Mouse (Mus musculus) kidney, adult 2 months (tissue): ENCODE data around the gene Txndc9. TPM values are rescaled to one million over a fixed set of nuclear protein-coding genes. Genes with fewer than 3 reads are reported as not detected.
"Not testable (repeated sequence)": the region's sequence is repeated elsewhere in the genome, so short reads cannot be mapped to it uniquely, and the experiment has no call there.

Source experiments
- DNase-seq: peaks from one replicate; pipeline ENCODE4 v3.0.0; 2021
- H3K27ac ChIP-seq: fragments of 200-500 bp; 2 replicates; pipeline ENCODE4 v1.5.1; 2012; ENCODE audit warnings: low read depth, low read length, control low read depth, inconsistent platforms; ENCODE audit not compliant: insufficient read depth
- H3K27me3 ChIP-seq: fragments of 200-500 bp; replicated peaks from 2 replicates; pipeline ENCODE4 v1.6.1; 2012; ENCODE audit warnings: mild to moderate bottlenecking, moderate library complexity, low read length, inconsistent platforms; ENCODE audit not compliant: control insufficient read depth, insufficient read depth
- H3K36me3 ChIP-seq: fragments of 200-500 bp; 2 replicates; pipeline ENCODE4 v1.6.1; 2012; ENCODE audit warnings: mild to moderate bottlenecking, moderate library complexity, low read length, inconsistent platforms; ENCODE audit not compliant: control insufficient read depth, insufficient read depth
- H3K4me1 ChIP-seq: fragments of 200-500 bp; 2 replicates; pipeline ENCODE4 v1.6.1; 2011; ENCODE audit warnings: low read length; ENCODE audit not compliant: control insufficient read depth, insufficient read depth
- H3K4me3 ChIP-seq: fragments of 200-500 bp; 2 replicates; pipeline ENCODE4 v1.5.1; 2011; ENCODE audit warnings: mild to moderate bottlenecking, low read depth, low read length, control low read depth; ENCODE audit not compliant: insufficient read depth
- CTCF ChIP-seq: fragments of 200-500 bp; conservative IDR thresholded peaks from 2 replicates; pipeline ENCODE4 v1.5.1; 2011; ENCODE audit warnings: low read depth, mild to moderate bottlenecking, control low read depth, low read length, moderate library complexity, mixed read lengths; ENCODE audit not compliant: insufficient read depth, insufficient read length
- POLR2A ChIP-seq: fragments of 200-500 bp; IDR thresholded peaks from one replicate; pipeline ENCODE4 v1.6.1; 2011; ENCODE audit warnings: low read depth, low read length, control low read depth
- WGBS: fragments of 180-500 bp; shearing (Covaris S2); methylation state at CpG from one replicate; pipeline ENCODE4 v1.1.7; 2018; 5-methylcytosine and 5-hydroxymethylcytosine counted together
- polyA plus RNA-seq: library from polyadenylated mRNA; depleted of rRNA; stranded (reverse); fragments of >200 nt; gene quantifications from 2 replicates; pipeline ENCODE4 v1.2.3, GENCODE M21; 2012

Gene Txndc9
- polyA plus RNA-seq, 1 experiment = 13.1 TPM

DNA sequence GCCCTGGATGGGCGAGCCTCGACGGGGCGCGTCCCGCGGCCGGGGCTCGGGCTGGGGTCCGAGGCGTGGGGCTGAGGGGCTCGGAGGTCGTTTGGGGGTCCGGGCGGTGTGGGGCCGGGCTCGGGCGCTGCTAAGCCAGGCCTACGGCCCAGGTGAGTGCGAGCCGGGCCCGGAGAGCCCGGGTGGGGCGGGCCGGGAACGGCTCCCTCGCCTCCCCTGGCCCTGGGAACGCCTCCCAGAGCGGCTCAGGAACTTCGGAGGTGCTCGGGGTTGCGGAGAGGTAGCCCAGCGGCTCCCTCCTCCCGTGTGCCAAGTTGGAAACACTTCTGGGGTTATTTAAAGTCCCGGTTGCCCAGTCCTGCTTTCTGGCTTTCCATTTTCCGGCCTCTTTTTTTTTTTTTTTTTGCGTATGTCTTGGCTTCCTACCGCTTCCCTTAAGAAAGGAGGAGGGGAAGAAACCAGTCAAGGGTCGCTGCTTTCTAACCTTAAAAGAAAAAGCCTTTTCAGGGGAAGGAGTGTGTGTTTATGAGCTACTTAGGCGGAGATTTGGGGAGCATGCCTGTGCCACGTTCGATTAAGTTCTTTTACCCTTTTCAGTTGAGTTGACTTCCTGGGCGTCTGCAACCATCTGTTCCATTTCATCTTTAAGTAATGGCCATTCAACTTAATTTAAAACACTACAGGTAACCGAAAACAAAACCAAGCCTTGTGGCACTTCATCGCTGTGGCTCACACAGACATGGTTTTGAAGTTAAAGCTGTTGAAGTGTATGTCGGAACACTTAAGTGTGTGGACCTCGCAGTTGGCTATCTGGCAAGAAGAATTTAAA is 892 bp upstream of the Txndc9 start:
- 2% methylated on average over 47 of the region's 47 CpGs for WGBS
- peak overlapping the region; percentile 93 for H3K4me3 ChIP-seq
- peaks cover 3% of the 10 kb centered on the region; the same call in 1 of the 2 replicates for H3K4me1 ChIP-seq
- no peaks in the 10 kb centered on the region for H3K27me3 ChIP-seq
- peak; percentile 37 for DNase-seq
- H3K27ac ChIP-seq = 0 out of 2 replicates have a peak overlapping the region, but pooled peaks have one; percentile 30
- peaks cover 2% of the 10 kb centered on the region; the same call in 1 of the 2 replicates for H3K36me3 ChIP-seq
- no peak for TF ChIP-seq CTCF

DNA sequence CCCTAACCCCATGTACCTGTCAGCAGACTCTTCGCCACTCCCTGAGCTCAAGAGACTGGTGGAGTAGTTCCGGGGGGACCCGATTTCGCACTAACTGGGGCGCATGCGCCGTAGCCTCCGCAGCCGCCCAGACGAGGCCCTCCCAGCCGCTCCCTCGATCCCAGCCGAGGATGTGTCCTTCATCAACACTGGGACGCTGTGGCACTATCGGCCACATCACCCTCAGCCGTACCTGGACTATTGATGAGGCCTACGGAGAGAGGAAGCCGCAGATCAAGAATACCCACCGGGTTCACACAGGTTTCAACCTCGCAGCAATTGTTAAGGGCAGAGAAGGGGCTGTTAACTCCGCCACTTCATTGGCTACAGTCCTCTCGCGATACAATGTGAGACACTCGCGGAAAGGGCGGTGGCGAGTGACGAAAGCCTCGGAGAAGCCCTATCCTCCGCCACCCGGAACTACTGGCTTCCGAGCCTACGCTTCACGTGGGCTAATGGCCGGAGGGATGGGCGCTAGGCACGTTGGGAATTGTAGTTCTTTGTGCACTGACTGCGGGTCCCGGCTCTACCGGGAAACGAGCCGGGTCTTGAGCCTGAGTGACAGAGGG is 712 bp downstream of the Txndc9 start:
- peaks cover 2% of the 10 kb centered on the region; the same call in 1 of the 2 replicates for H3K36me3 ChIP-seq
- WGBS = 1% methylated on average over 42 of the region's 42 CpGs
- peak; percentile 100 for DNase-seq
- H3K4me3 ChIP-seq = peak overlapping the region; percentile 93
- TF ChIP-seq POLR2A = no peak
- TF ChIP-seq CTCF = no peak
- H3K27ac ChIP-seq = peak overlapping the region; percentile 94
- H3K27me3 ChIP-seq = no peaks in the 10 kb centered on the region
- H3K4me1 ChIP-seq = peaks cover 3% of the 10 kb centered on the region; the same call in 1 of the 2 replicates

DNA sequence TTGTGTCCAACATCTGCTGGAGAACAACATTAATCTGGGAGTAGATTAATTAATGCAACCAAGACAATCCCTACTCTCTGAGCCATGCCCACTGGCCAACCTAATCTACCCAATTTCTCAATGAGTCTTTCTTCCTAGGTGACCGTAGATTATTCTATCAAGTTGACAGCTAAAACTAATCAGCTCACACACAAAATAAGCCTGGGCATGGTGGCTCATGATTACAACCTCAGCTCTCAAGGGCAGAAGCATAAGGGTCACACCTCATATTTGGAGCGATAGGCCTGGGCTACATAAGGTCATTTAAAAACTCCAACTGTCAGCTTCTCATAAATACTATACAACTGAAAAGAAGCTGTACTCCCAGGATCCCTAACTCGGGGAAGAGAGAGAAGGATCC is 1.5 kb downstream of the Txndc9 start:
- no peak overlapping the region for H3K27ac ChIP-seq
- peak overlapping the region; percentile 67 for H3K4me3 ChIP-seq
- H3K36me3 ChIP-seq = peaks cover 4% of the 10 kb centered on the region; the same call in 1 of the 2 replicates
- DNase-seq = no peak
- peaks cover 3% of the 10 kb centered on the region; the same call in 1 of the 2 replicates for H3K4me1 ChIP-seq
- TF ChIP-seq POLR2A = no peak
- no peak for TF ChIP-seq CTCF
- WGBS = 38% methylated on average over 3 of the region's 3 CpGs
- no peaks in the 10 kb centered on the region for H3K27me3 ChIP-seq

DNA sequence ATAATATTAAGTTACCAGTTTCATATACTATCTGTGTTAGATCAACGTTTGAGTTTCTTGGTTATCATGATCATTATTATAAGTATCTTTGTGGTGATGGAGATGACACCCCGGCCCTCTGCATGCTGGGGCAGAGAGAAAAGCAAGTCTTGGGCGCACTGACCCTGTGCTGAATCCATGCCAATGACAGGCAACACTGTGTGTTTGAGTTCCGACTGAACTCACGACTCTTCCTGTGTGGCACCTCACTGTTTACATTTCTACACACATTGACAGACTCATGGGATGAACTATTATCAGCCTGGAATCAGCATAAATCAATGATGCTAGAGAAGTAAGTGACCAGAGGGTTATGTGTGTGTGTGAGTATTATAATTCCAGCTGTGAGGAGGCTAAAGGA is 9.8 kb downstream of the Txndc9 start:
- Histone ChIP-seq H3K27ac (no peak overlapping the region), H3K27me3 (no peaks in the 10 kb centered on the region), H3K4me3 (no peak overlapping the region), H3K36me3 (peaks cover 7% of the 10 kb centered on the region; the same call in 1 of the 2 replicates), H3K4me1 (no peaks in the 10 kb centered on the region)
- 87% methylated on average over 5 of the region's 5 CpGs for WGBS
- DNase-seq = no peak
- TF ChIP-seq CTCF (no peak), POLR2A (no peak)

DNA sequence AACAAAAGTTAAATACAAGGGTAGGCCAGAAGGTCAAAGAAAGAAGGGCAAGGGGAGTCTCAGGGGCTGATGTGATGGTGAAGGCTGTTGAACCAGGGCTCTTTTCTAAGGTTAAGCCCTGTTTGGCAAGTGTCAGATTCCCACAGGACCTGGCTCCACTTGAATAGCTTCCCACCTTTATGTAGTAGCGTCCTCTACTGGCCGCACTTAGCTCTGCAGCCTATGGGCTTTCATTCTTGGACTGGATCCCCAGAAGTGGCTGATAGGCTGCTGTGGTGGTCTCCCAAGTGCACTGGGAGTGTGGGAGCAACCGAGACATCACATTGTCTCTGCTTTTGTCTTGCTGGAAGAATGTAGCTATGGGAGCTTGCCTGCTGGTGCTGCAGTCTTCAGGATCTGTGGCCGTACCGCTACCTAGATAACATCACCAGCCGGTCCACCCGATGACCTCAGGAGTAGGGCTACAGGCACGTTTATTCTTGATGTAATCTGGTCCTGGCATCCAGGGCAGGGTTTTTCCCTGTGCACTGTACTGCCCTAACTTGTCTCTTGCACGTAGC is 11.8 kb downstream of the Txndc9 start:
- no peaks in the 10 kb centered on the region for H3K27me3 ChIP-seq
- peak; percentile 30 for DNase-seq
- H3K4me3 ChIP-seq = no peak overlapping the region
- no peaks in the 10 kb centered on the region for H3K4me1 ChIP-seq
- H3K36me3 ChIP-seq = peaks cover 6% of the 10 kb centered on the region; the same call in 1 of the 2 replicates
- H3K27ac ChIP-seq = no peak overlapping the region
- 78% methylated on average over 9 of the region's 9 CpGs for WGBS
- TF ChIP-seq POLR2A (no peak), CTCF (peak; percentile 66)

DNA sequence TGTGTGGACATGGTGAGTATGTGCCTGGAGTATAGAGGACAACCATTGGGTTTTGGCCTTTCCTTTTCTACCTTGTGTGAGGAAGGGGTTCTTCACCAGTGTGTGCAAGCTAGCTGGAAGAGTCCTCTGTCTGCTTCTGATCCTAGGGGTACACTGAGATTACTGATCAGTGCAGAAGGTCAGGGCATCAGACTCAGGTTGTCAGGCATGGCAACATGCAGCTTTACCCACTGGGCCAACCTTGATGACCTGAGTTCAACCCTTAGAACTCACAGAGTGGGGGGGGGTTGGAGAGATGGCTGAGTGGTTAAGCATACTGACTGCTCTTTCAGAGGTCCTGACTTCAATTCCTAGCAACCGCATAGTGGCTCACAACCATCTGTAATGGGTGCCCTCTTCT is 13.4 kb downstream of the Txndc9 start:
- Histone ChIP-seq H3K4me3 (no peak overlapping the region), H3K36me3 (peaks cover 6% of the 10 kb centered on the region; the same call in 1 of the 2 replicates), H3K27me3 (no peaks in the 10 kb centered on the region), H3K4me1 (no peaks in the 10 kb centered on the region), H3K27ac (no peak overlapping the region)
- TF ChIP-seq POLR2A (no peak), CTCF (no peak)
- WGBS = 100% methylated on average over 1 of the region's 1 CpGs
- DNase-seq = no peak

DNA sequence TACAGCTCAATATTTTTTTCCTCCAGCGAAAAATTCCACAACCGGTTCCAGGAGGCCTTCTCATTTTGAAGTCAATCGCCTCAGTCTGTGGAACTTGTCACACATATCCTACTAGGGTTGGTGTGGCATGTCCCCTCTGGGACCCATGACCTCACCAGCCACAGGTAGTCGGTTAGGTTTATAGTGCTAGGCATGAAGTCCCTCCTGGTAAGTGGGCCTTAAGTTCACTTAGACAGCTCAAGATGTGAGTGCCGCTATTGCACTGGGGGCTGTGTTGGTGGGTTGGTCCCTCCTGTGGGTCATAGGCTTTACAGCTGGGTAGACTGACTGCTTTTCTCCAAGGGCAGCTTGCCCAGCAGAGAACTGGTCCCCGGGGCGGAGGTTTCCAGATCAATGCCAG is 20.4 kb downstream of the Txndc9 start:
- WGBS = 86% methylated on average over 7 of the region's 7 CpGs
- H3K4me3 ChIP-seq = no peak overlapping the region
- no peak overlapping the region for H3K27ac ChIP-seq
- H3K27me3 ChIP-seq = no peaks in the 10 kb centered on the region
- TF ChIP-seq CTCF (no peak), POLR2A (no peak)
- peaks cover 3% of the 10 kb centered on the region; the same call in 1 of the 2 replicates for H3K4me1 ChIP-seq
- H3K36me3 ChIP-seq = no peaks in the 10 kb centered on the region
- DNase-seq = no peak

DNA sequence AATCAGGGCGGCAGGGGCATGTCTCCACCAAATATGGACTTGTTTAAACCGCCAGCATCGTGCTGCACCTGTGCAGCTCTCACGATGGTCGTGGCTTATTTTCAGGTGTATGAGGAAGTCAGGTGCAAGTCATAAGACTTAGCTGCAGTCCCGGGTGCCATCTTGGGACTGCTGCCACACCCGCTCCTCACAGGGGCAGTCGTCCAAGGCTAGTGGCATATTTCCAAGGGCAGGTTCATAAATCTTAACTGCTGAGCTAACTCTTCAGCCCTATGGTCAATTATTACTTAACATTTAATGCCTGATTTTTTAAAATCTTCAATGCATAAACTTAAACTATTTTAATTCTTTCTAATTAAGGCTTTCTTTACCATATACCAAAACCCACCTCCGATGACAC is 21.0 kb downstream of the Txndc9 start:
- H3K27me3 ChIP-seq, H3K4me1 ChIP-seq, H3K36me3 ChIP-seq, H3K4me3 ChIP-seq, H3K27ac ChIP-seq: not testable (repeated sequence)
- DNase-seq = peak; percentile 90
- WGBS = 41% methylated on average over 9 of the region's 9 CpGs
